Mouse (Mus musculus) frontal cortex, adult (tissue): ENCODE results near the gene Vmn1r117.
"Not testable (repeated sequence)": the region's sequence is repeated elsewhere in the genome, so short reads cannot be mapped to it uniquely, and the experiment has no call there.

Source experiments
- ATAC-seq: cut with Nextera tagmentation; 2 replicates; pipeline ENCODE4 v1.9.2; 2017; ENCODE audit warnings: mild to moderate bottlenecking, moderate library complexity, mixed read lengths; ENCODE audit not compliant: low TSS enrichment

Vmn1r117 gene

GRCm38 (mm10) chr7:20884021-20884420, at the start of gene Vmn1r117:
Gene Vmn1r117 (minus strand): TSS chr7:20884121.
- not testable (repeated sequence) for ATAC-seq

DNA sequence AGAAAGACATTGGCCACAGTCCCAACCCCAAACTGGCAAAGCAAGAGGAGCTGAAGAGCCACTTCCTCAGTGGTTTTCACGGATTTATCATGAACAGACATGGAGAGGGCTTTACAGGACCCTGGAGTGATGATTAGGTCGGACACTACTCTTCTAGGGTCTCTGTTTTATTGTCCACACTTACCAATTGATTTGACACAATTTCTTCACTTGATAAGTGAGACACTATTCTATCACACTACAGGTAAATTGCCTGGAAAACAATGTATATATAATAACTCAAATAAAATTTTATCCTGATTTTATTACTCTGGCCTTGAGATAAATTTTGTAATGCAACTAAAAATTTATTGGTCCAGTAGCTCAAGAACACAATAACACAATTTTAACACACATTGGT, 28.3 kb upstream of the Vmn1r117 start, which contains the start of gene Vmn1r118:
Gene Vmn1r118 (minus strand): TSS at position 101 of the 400 bp plus-strand sequence.
- ATAC-seq, result not testable (repeated sequence)

GRCm38 (mm10) chr7:20871956-20872355, 12.0 kb downstream of the Vmn1r117 start, which contains the start of gene Vmn1r116:
Gene Vmn1r116 (plus strand): TSS chr7:20872256.
- not testable (repeated sequence) for ATAC-seq

GRCm38 (mm10) chr7:20844885-20845284, 39.0 kb downstream of the Vmn1r117 start, which contains the start of gene Vmn1r115:
Gene Vmn1r115 (minus strand): TSS chr7:20844985.
- ATAC-seq, result not testable (repeated sequence)
